In genomic region chr6:38921810-38922116, GRCm38 (mm10) we compare ENCODE assay signal across 18 mouse cellular contexts. TPM values are rescaled to one million over a fixed set of nuclear protein-coding genes. Genes with fewer than 3 reads are reported as not detected.
DNase-seq lines count a peak whose midpoint lies in the region; ATAC-seq and TF ChIP-seq lines count a peak whose summit lies in the region.
"Had no signal": no experiment of that assay in that cellular context is flagged by ENCODE, and none has a peak within 500 bp of the region (broad histone marks: within the 10 kb centered on the region; RNA-seq: fewer than 3 reads in every experiment).

No protein-coding gene starts in this region.

- no peak for DNase-seq in kidney, postnatal 0 days (ENCODE audit: low spot score)
- no peak for DNase-seq in kidney, postnatal 14 days
- no peak for DNase-seq in embryonic facial prominence, embryonic 10.5 days (ENCODE audit: low spot score)
- DNase-seq in embryo, embryonic 10.5 days (ENCODE audit: low spot score): no peak
- DNase-seq in frontal cortex, postnatal 14 days (ENCODE audit: low spot score in 2 of 2): no peak
- DNase-seq: cerebellum, postnatal 25 days; heart, postnatal 36 days; layer of hippocampus, adult 9-11 months; midbrain, embryonic 14.5 days; right cerebral cortex, postnatal 14 days; thymus, postnatal 25 days had no signal

- no peak overlapping the region for H3K4me2 ChIP-seq in kidney, postnatal 0 days (ENCODE audit: low read length)
- H3K4me2 ChIP-seq in intestine, embryonic 15.5 days (replicated peaks): 0 out of 2 replicates have a peak overlapping the region, but pooled peaks have one; percentile 19
- peak overlapping the region; percentile 58 for H3K4me2 ChIP-seq in liver, embryonic 15.5 days
- no peak overlapping the region for H3K4me2 ChIP-seq in neural tube, embryonic 15.5 days
- H3K4me2 ChIP-seq: limb, embryonic 15.5 days had no signal

- H3K27me3 ChIP-seq in kidney, postnatal 0 days (ENCODE audit: insufficient read depth, low read length): no peaks in the 10 kb centered on the region
- no peaks in the 10 kb centered on the region for H3K27me3 ChIP-seq in embryonic facial prominence, embryonic 10.5 days (replicated peaks; ENCODE audit: low read depth, poor library complexity, severe bottlenecking)
- no peaks in the 10 kb centered on the region for H3K27me3 ChIP-seq in intestine, embryonic 15.5 days (replicated peaks)
- no peaks in the 10 kb centered on the region for H3K27me3 ChIP-seq in liver, embryonic 15.5 days
- no peaks in the 10 kb centered on the region for H3K27me3 ChIP-seq in neural tube, embryonic 15.5 days (replicated peaks)
- H3K27me3 ChIP-seq: limb, embryonic 15.5 days had no signal

- H3K27ac ChIP-seq in kidney, postnatal 0 days: peak overlapping the region; percentile 87; the same call in 1 of the 2 replicates
- 0 out of 2 replicates have a peak overlapping the region, but pooled peaks have one; percentile 5 for H3K27ac ChIP-seq in embryonic facial prominence, embryonic 10.5 days (replicated peaks)
- H3K27ac ChIP-seq in intestine, embryonic 15.5 days: peak overlapping the region; percentile 70
- H3K27ac ChIP-seq in liver, embryonic 15.5 days (replicated peaks): peak overlapping the region; percentile 100
- H3K27ac ChIP-seq in neural tube, embryonic 15.5 days (replicated peaks): no peak overlapping the region
- H3K27ac ChIP-seq: limb, embryonic 15.5 days had no signal

- WGBS in kidney, postnatal 0 days: 90% methylated on average over 8 of the region's 8 CpGs
- 92% methylated on average over 8 of the region's 8 CpGs for WGBS in embryonic facial prominence, embryonic 10.5 days
- 73% methylated on average over 8 of the region's 8 CpGs for WGBS in intestine, embryonic 15.5 days
- 34% methylated on average over 8 of the region's 8 CpGs for WGBS in liver, embryonic 15.5 days (ENCODE audit: insufficient replicate concordance)
- WGBS in neural tube, embryonic 15.5 days: 91% methylated on average over 8 of the region's 8 CpGs

- no peak overlapping the region for H3K9ac ChIP-seq in kidney, postnatal 0 days (ENCODE audit: low read depth, low read length)
- no peak overlapping the region for H3K9ac ChIP-seq in intestine, embryonic 15.5 days
- peak overlapping the region; percentile 54 for H3K9ac ChIP-seq in liver, embryonic 15.5 days
- H3K9ac ChIP-seq in neural tube, embryonic 15.5 days (replicated peaks): no peak overlapping the region
- H3K9ac ChIP-seq: limb, embryonic 15.5 days had no signal

- H3K36me3 ChIP-seq in kidney, postnatal 0 days (ENCODE audit: insufficient read depth, low read length): no peaks in the 10 kb centered on the region
- H3K36me3 ChIP-seq in embryonic facial prominence, embryonic 10.5 days (replicated peaks): no peaks in the 10 kb centered on the region
- no peaks in the 10 kb centered on the region for H3K36me3 ChIP-seq in intestine, embryonic 15.5 days
- no peaks in the 10 kb centered on the region for H3K36me3 ChIP-seq in liver, embryonic 15.5 days (replicated peaks)
- H3K36me3 ChIP-seq in neural tube, embryonic 15.5 days: no peaks in the 10 kb centered on the region
- H3K36me3 ChIP-seq: limb, embryonic 15.5 days had no signal

- peaks cover 16% of the 10 kb centered on the region; the same call in 1 of the 2 replicates for H3K4me1 ChIP-seq in kidney, postnatal 0 days (replicated peaks; ENCODE audit: insufficient read depth, low read length)
- peaks cover 7% of the 10 kb centered on the region; the same call in 1 of the 2 replicates for H3K4me1 ChIP-seq in embryonic facial prominence, embryonic 10.5 days
- peaks cover 21% of the 10 kb centered on the region for H3K4me1 ChIP-seq in intestine, embryonic 15.5 days (replicated peaks)
- peaks cover 98% of the 10 kb centered on the region for H3K4me1 ChIP-seq in liver, embryonic 15.5 days (replicated peaks)
- H3K4me1 ChIP-seq in neural tube, embryonic 15.5 days: peaks cover 9% of the 10 kb centered on the region

- no peak overlapping the region for H3K4me3 ChIP-seq in kidney, postnatal 0 days (replicated peaks; ENCODE audit: low read depth, low read length)
- H3K4me3 ChIP-seq in embryonic facial prominence, embryonic 10.5 days: no peak overlapping the region
- no peak overlapping the region for H3K4me3 ChIP-seq in intestine, embryonic 15.5 days (replicated peaks)
- peak overlapping the region; percentile 20 for H3K4me3 ChIP-seq in liver, embryonic 15.5 days (replicated peaks)
- no peak overlapping the region for H3K4me3 ChIP-seq in neural tube, embryonic 15.5 days (replicated peaks)
- H3K4me3 ChIP-seq: limb, embryonic 15.5 days had no signal

- no peaks in the 10 kb centered on the region for H3K9me3 ChIP-seq in kidney, postnatal 0 days (replicated peaks; ENCODE audit: low read length)
- H3K9me3 ChIP-seq in embryonic facial prominence, embryonic 10.5 days: no peaks in the 10 kb centered on the region
- no peaks in the 10 kb centered on the region for H3K9me3 ChIP-seq in intestine, embryonic 15.5 days
- H3K9me3 ChIP-seq in liver, embryonic 15.5 days (replicated peaks): no peaks in the 10 kb centered on the region
- H3K9me3 ChIP-seq in neural tube, embryonic 15.5 days (replicated peaks): no peaks in the 10 kb centered on the region
- H3K9me3 ChIP-seq: limb, embryonic 15.5 days had no signal

- no peak for ATAC-seq in kidney, postnatal 0 days (replicated peaks; ENCODE audit: low FRiP score, low read depth)
- ATAC-seq in intestine, embryonic 15.5 days: 0 out of 2 replicates have a peak, but pooled peaks have one; percentile 3
- ATAC-seq in liver, embryonic 15.5 days (ENCODE audit: insufficient read depth): peak; percentile 38
- no peak for ATAC-seq in neural tube, embryonic 15.5 days (ENCODE audit: low FRiP score)
- ATAC-seq: activated CD4-positive, CD25-positive, alpha-beta regulatory T cell, adult 4 months; CD4-positive, CD25-positive, alpha-beta regulatory T cell, adult 4 months; hindbrain, embryonic 16.5 days had no signal

- TF ChIP-seq CTCF in kidney, postnatal 0 days (IDR thresholded peaks at IDR 0.05; ENCODE audit: low read depth): no peak

RNA-seq across cellular contexts. Expression of gene Hipk2, which starts 45.8 kb away (rescaled TPM):
- 20.4 and 23.1 TPM in 2 replicates for polyA plus RNA-seq in kidney, postnatal 0 days (2015; fragmentation: Nextera tagmentation; extraction: Ambion mirVana)
- polyA plus RNA-seq in embryonic facial prominence, embryonic 10.5 days (2016; fragmentation: Nextera tagmentation; extraction: Ambion mirVana): 24.5 and 26.1 TPM in 2 replicates
- polyA plus RNA-seq in intestine, embryonic 15.5 days (2015; fragmentation: Nextera tagmentation; extraction: Ambion mirVana): 20.2 and 23.3 TPM in 2 replicates
- polyA plus RNA-seq in liver, embryonic 15.5 days (2015; fragmentation: Nextera tagmentation; extraction: Ambion mirVana): 18.0 and 23.4 TPM in 2 replicates
- 32.9 and 33.0 TPM in 2 replicates for polyA plus RNA-seq in neural tube, embryonic 15.5 days (2015; fragmentation: Nextera tagmentation; extraction: Ambion mirVana)

RNA-seq across cellular contexts. Expression of gene Tbxas1, which starts 46.6 kb away (rescaled TPM):
- polyA plus RNA-seq in kidney, postnatal 0 days (2015; fragmentation: Nextera tagmentation; extraction: Ambion mirVana): 9.7 and 10.5 TPM in 2 replicates
- polyA plus RNA-seq in embryonic facial prominence, embryonic 10.5 days (2016; fragmentation: Nextera tagmentation; extraction: Ambion mirVana): 0.88 and 1.8 TPM in 2 replicates
- 3.4 and 4.0 TPM in 2 replicates for polyA plus RNA-seq in intestine, embryonic 15.5 days (2015; fragmentation: Nextera tagmentation; extraction: Ambion mirVana)
- polyA plus RNA-seq in liver, embryonic 15.5 days (2015; fragmentation: Nextera tagmentation; extraction: Ambion mirVana): 9.0 and 10.4 TPM in 2 replicates
- polyA plus RNA-seq in neural tube, embryonic 15.5 days (2015; fragmentation: Nextera tagmentation; extraction: Ambion mirVana): 2.4 and 2.5 TPM in 2 replicates

Comparison
In these comparisons a context has a peak if more than half of its experiments do, and no peak if none do; other contexts are left out.
1. ATAC-seq: peak in intestine, embryonic 15.5 days (single experiment) and liver, embryonic 15.5 days (single experiment); none in kidney, postnatal 0 days (single experiment) and neural tube, embryonic 15.5 days (single experiment).
2. H3K4me2 ChIP-seq: peak in intestine, embryonic 15.5 days (single experiment) and liver, embryonic 15.5 days (single experiment); none in kidney, postnatal 0 days (single experiment) and neural tube, embryonic 15.5 days (single experiment).